Mouse (Mus musculus): ENCODE measurements around the gene AI661453.
A peak's percentile ranks its signal among the peaks of the same experiment; 100 is the strongest.
"Not testable (repeated sequence)": the region's sequence is repeated elsewhere in the genome, so short reads cannot be mapped to it uniquely, and the experiment has no call there.

The AI661453 gene

DNA sequence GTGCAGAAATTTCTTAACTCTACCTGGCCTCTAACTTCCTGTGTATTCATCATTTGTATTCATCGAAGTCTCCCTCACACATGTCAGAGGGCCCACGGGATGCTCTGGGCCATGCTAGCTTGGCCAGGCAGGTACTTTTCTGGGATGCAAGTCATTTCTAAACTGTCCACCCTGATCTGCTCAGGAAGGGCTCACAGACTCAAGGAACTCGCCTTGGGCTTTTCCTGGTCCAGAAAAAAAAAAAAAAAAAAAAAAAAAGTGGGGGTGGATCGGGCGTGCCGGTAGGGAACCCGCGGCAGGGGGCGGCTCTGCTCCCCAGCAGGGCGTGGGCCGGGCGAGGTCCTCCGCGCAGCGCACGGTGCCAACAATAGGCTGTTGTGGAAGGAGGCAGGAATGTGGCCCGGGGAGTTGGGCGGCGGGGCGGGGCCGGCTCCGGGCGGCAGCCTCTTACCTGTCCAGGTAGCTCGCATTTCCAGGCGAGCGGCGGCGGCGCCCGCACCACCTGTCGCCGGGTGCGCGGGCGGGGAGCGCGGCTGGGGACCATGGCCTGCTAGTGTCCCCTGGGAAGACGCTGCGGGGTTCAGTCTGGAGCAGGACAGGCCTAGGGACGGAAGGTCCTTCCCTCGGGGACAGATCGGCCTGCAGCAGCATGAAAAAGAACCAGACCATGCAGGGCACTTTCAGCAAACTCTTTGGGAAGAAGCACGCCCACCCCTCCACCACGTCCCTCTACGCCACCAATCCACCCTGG is at the start of gene AI661453:
TSS of gene AI661453 (plus strand) at position 460 of the 751 bp plus-strand sequence.
- DNase-seq (ENCODE audit: low read depth in 2 of 2, low spot score in 2 of 2): no peak

- peak; percentile 57 for DNase-seq (ENCODE audit: low read depth in 2 of 2, low spot score in 2 of 2)
Measured at GRCm38 (mm10) chr17:47386649-47387048, 49.8 kb upstream of the AI661453 start.

DNA sequence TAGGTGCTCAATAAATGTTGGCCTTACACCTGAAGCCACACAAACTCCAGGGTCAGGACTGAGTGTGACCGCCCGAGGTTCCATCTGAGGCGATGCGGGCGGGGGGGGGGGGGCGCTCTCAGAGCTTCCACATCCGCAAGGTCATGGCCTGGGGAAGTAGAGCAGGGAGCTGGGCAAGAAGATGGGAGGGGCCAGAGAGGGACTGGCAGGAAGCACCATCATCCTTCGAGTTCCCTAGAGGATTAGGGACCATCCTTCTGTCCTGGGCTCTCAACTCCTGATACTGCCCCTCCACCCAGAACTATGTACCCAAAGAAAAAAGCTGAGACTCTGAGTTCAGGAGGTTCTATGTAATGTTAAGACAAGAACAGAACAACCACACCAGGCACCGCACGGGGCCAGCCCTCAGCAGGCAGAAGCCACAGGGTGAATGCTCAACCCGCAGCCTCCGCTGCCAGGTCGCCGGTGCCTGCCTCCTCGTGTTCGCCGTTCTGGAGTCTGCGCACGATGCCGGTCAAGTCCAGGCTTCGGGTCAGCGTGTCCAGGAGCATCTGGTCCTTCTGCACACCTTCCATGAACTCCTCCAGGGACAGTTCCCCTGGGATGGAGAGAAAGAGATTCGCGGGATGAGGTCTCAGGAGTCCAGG is 42.1 kb upstream of the AI661453 start:
- DNase-seq (ENCODE audit: low read depth in 2 of 2, low spot score in 2 of 2): peak in 1 of 2 experiments; percentile 12

DNA sequence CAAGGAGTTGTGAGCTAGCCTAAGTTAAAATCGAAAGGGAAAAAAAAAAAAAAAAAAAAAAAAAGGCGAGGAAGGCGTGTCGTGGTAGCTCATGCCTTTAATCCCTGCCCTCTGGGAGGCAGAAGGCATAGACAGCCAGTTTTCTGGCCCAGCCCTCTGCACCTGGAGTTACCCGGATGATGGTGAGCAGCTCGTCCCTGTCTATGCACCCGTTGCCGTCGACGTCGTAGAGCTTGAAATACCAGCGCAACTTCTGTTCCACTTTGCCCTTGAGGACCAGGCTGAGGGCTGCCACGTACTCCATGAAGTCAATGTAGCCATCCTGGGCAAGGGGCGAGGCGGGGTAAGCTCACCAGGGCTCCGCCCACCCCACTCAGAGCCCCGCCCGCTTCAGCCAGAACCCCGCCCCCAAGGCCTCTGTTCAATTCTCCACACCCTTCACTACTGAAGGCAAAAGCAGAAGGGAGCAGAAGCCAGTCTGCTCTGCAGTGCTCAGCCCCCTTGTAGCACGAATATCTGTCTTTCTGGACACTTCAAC is 41.0 kb upstream of the AI661453 start:
- peak; percentile 7 to 25 for DNase-seq (ENCODE audit: low read depth in 2 of 2, low spot score in 2 of 2)

- DNase-seq (ENCODE audit: low read depth in 2 of 2, low spot score in 2 of 2): no peak
Measured at GRCm38 (mm10) chr17:47399091-47399490, 37.3 kb upstream of the AI661453 start.

DNA sequence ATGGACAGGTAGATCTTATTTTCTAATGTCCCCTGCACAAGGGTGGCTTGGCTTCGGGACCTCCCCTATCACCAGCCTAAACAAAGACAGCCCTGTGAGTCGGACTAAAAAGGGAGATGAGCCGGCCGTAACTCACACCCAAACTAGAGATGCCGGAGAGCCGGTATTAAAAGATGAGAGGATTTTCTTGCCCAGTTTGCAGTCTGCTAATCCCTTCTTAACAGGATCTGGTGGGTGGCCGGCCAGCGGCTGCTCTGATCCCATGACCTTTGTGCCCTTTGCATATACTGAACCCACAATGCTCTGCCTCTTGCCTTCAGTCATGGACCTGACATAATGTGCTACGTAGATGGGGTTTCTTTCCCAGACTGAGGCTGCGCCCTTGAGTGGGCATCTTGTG is 36.0 kb upstream of the AI661453 start, which contains the start of gene Guca1a:
TSS of gene Guca1a (minus strand) at position 134 of the 400 bp plus-strand sequence.
- DNase-seq (ENCODE audit: low read depth in 2 of 2, low spot score in 2 of 2): no peak

DNA sequence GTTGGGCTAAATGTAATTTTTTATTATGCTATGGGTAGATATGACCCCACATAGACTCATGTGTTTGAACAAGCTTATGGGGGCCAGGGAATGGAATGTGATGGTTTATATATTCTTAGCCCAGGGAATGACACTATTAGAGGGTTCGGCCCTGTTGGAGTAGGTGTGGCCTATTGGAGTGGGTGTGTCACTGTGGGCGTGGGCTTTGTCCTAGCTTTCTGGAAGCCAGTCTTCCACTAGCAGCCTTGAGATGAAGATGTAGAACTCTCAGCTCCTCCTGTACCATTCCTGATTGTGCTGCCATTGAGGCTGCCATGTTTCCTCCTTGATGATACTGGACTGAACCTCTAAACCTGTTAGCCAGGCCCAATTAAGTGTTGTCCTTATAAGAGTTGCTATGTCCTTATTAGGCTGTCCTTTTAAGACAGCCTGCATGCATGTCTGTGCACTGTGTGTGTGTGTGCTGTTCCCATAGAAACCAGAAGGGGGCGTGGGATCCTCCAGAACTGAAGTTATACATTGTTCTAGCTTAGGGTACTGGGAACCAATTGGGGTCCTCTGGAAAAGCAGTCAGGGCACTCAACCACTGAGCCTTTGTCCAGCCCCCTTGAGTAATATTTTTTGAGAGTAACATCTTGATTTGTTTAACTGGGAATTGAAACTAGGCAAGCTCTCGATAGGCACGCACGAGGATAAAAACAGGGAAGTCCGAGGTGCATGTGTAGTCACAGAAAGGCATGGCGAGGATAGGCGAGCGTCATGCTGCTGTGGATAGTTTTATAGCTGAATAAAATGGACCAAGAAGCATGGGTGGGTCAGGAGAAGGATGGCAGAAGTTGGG is 28.5 kb upstream of the AI661453 start:
- DNase-seq (ENCODE audit: low read depth in 2 of 2, low spot score in 2 of 2): no peak

DNA sequence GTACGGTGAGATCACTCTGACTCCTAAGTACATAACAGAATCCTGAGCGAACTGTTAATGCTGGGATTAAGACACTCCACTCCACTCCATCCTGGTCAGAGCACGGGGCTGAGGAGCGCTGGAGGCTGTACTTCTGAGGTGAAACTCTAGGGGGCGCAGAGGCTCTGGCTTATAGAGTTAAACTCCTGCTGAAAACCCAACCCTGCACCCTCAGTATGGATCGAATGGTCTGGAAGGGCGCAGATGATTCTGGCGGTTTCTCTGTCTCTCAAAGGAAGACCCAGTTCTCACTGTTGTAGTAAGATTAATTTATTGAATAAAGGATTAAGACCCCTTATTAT is 27.9 kb upstream of the AI661453 start:
- DNase-seq (ENCODE audit: low read depth in 2 of 2, low spot score in 2 of 2): peak; percentile 58 to 64

DNA sequence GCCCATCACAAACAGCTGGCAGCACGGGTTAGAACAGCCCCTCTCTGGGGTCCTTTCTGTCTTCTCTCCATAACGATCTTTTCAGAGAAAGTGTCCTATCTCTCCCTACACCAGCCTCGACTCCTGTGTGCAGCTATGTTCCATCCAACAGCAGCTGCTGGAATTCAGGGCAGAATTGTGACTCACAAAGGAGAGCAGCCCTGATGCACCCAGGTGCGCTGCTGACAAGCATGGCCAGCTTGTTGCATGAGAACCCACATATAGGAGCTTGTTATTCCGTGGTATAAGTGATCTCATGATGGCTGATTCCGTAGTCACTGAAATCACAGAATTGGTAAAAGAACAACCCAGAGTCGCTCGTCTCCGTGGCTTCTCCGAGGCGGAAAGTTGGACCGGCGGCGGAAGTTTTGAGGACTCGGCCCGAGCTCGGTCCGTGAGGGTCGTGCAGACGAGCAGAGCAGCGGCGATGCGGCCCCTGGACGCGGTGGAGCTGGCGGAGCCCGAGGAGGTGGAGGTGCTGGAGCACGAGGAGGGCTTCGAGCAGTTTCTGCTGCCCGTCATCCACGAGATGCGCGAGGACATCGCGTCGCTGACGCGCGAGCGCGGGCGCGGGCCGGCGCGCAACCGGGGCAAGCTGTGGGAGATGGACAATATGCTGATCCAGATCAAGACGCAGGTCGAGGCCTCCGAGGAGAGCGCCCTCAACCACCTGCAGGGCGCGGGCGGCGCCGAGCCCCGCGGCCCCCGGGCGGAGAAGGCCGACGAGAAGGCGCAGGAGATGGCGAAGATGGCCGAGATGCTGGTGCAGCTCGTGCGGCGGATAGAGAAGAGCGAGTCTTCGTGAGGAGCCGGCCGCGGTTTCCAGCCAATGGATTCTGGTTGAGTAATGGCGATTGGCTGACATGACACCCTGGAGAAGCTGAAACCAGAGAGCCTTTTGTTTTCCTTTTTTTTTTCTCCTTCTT is 26.2 kb upstream of the AI661453 start:
- DNase-seq (ENCODE audit: low read depth in 2 of 2, low spot score in 2 of 2): peak; percentile 7 to 8

DNA sequence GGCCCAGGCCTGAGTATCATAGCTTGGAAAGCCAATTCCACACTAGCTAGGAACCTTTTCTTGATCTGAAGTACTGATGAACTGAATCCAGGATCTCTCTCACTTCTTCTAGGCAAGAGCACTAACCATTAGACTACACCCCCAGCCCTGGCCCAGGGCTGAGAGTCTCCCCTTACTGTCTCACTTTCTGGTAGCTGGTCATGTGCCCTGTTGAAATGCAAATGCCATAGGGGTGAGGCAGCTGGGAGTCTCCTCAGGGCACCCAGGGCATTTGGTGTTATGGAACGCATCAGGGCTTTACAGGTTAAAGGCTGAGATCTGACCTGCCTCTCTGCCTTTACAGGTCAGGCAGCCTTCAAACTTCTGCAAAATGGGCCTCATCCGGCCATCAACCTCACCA is 16.2 kb upstream of the AI661453 start:
- no peak for DNase-seq (ENCODE audit: low read depth in 2 of 2, low spot score in 2 of 2)

- DNase-seq (ENCODE audit: low read depth in 2 of 2, low spot score in 2 of 2): no peak
Measured at GRCm38 (mm10) chr17:47421566-47421965, 14.8 kb upstream of the AI661453 start.

DNA sequence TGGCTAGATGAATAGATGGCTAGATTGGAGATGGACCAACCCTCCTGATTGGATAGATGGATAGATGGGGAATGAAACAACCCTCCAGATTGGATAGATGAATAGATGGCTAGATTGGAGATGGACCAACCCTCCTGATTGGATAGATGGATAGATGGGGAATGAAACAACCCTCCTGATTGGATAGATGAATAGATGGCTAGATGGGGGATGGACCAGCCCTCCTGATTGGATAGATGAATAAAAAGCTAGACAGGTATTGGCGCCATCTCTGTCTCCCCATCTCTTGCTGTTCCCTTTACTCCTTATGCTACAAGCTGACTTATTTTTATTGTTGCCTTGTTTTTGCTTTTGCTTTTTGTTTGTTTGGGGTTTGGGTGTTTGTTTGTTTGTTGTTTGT is 13.8 kb upstream of the AI661453 start:
- not testable (repeated sequence) for DNase-seq (ENCODE audit: low read depth in 2 of 2, low spot score in 2 of 2)

GRCm38 (mm10) chr17:47424186-47424585 is 12.2 kb upstream of the AI661453 start:
- no peak for DNase-seq (ENCODE audit: low read depth in 2 of 2, low spot score in 2 of 2)

DNA sequence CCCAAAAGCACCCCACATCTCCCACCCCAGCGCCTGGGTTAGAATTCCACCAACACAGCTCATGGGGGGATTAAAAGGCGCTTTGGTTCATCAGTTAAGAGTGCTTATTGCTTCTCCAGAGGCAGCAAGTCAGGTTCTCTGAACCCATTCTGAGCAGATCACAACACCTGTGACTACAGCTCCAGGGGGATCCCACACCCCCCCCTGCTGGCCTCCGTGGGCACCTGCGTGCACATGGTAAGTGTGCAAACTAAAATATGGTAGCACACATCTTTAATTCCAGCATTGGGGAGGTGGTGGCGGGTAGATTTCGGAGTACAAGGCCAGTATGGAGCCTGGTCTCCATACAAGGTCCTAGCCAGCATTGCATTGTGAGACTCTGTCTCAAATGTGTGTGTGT is 9.1 kb upstream of the AI661453 start:
- no peak for DNase-seq (ENCODE audit: low read depth in 2 of 2, low spot score in 2 of 2)

- no peak for DNase-seq (ENCODE audit: low read depth in 2 of 2, low spot score in 2 of 2)
Measured at GRCm38 (mm10) chr17:47428831-47429304, 7.5 kb upstream of the AI661453 start.

GRCm38 (mm10) chr17:47430815-47431214 is 5.6 kb upstream of the AI661453 start:
- DNase-seq (ENCODE audit: low read depth in 2 of 2, low spot score in 2 of 2): no peak

- DNase-seq (ENCODE audit: low read depth in 2 of 2, low spot score in 2 of 2): peak in 1 of 2 experiments; percentile 4
Measured at GRCm38 (mm10) chr17:47436907-47437547, 612 bp downstream of the AI661453 start, which contains the start of gene 1700001C19Rik. TSS of gene 1700001C19Rik (minus strand) at chr17:47437376.

DNA sequence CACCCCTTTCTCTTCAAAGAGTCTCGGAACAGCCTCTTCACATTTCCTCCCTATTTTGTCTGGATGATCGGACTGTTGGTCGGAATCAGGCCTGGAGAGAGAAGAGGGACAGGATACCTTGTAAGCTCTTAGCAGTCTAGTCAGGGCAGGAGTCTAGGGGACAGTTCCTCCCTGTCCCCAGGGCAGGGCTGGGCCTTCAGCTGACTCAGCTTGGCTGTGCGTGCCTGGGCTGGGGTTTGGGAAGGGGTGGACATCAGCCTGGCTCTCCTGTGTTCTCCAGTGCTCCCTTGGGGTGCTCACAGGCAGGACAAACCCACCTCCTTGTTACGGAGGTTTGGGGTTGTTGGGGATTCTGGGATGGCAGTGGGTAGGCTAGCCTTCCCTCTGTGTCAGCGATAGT is 2.2 kb downstream of the AI661453 start:
- DNase-seq (ENCODE audit: low read depth in 2 of 2, low spot score in 2 of 2): no peak

- no peak for DNase-seq (ENCODE audit: low read depth in 2 of 2, low spot score in 2 of 2)
Measured at GRCm38 (mm10) chr17:47439396-47440028, 3.1 kb downstream of the AI661453 start.

Data from CD8-positive naive resting alpha-beta T cell, adult 2 months (primary cell).